Mouse (Mus musculus): ENCODE measurements around the gene Timp3. TPM values are rescaled to one million over a fixed set of nuclear protein-coding genes. Genes with fewer than 3 reads are reported as not detected.
"Not testable (repeated sequence)": the region's sequence is repeated elsewhere in the genome, so short reads cannot be mapped to it uniquely, and the experiment has no call there.

Timp3 gene
- total RNA-seq, 2 experiments from 2014 or later: 63.7 to 64.9 TPM

- no peak overlapping the region for H3K27ac ChIP-seq
- no peak for DNase-seq (ENCODE audit: extremely low spot score in 1 of 2, low spot score in 2 of 2)
- intact Hi-C loops (cut with DNase I): no loop called here
- TF ChIP-seq CTCF (IDR thresholded peaks at IDR 0.05): no peak
- H3K4me3 ChIP-seq: no peak overlapping the region
Measured at GRCm38 (mm10) chr10:86363669-86364309, 63.6 kb downstream of the Timp3 start.

DNA sequence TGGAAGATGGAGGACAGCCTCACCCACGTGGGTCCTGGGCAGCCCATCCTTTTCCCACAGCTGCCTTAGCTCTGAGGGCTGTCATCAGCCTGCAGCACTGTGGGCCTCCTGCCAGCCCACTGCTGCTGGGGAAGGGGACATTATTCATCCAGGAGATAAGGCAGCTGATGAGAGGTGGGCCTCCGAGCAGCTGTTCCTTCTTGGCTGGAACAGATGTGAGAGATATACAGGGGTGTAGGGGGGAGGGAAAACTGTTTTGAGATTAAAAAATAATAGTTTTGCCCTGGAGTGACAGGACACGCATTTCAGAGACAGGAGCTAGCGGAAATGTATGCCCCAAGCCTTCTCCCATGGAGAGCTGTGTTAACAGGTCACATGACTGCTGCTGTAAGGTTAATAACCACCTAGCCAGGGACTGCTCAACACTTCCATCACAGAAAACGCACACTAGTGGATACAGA, 65.5 kb downstream of the Timp3 start:
- Histone ChIP-seq H3K4me3 (no peak overlapping the region), H3K27ac (no peak overlapping the region)
- no peak for DNase-seq (ENCODE audit: extremely low spot score in 1 of 2, low spot score in 2 of 2)
- no peak for TF ChIP-seq CTCF (IDR thresholded peaks at IDR 0.05)
- intact Hi-C loops (cut with DNase I): no loop called here

- Histone ChIP-seq H3K27ac (no peak overlapping the region), H3K4me3 (no peak overlapping the region)
- intact Hi-C loops (cut with DNase I): no loop called here
- no peak for DNase-seq (ENCODE audit: extremely low spot score in 1 of 2, low spot score in 2 of 2)
- no peak for TF ChIP-seq CTCF (IDR thresholded peaks at IDR 0.05)
Measured at GRCm38 (mm10) chr10:86367346-86367745, 67.2 kb downstream of the Timp3 start.

- no peak for TF ChIP-seq CTCF (IDR thresholded peaks at IDR 0.05)
- intact Hi-C loops (cut with DNase I): no loop called here
Measured at GRCm38 (mm10) chr10:86368811-86369210, 68.6 kb downstream of the Timp3 start.

DNA sequence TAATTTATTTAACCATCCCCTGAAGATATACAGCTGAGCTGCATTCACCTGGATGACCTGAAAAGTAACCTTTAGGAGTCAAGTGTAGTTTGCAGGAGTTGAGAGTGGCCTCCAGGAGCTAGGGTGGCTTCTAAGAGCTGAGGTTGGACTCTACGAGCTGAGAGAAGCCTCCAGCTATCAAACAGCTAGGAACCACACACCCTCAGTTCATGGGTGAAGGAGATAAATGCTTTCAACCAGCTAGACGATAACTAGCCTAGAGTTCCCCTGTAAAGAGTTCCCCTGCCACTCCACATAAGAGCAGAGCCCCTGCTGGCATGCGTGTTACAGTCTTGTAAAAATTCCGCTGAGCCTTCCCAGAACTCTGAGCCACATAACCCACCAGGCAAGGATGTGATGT, 69.2 kb downstream of the Timp3 start:
- intact Hi-C loops (cut with DNase I): no loop called here
- DNase-seq (ENCODE audit: extremely low spot score in 1 of 2, low spot score in 2 of 2): no peak
- Histone ChIP-seq H3K4me3 (no peak overlapping the region), H3K27ac (no peak overlapping the region)
- TF ChIP-seq CTCF (IDR thresholded peaks at IDR 0.05): no peak

More at GRCm38 (mm10) chr10:86368811-86369210, 68.6 kb downstream of the Timp3 start:
- H3K4me3 ChIP-seq: no peak overlapping the region
- no peak overlapping the region for H3K27ac ChIP-seq
- DNase-seq (ENCODE audit: extremely low spot score in 1 of 2, low spot score in 2 of 2): no peak

GRCm38 (mm10) chr10:86371561-86371960, 71.4 kb downstream of the Timp3 start:
- no peak overlapping the region for H3K4me3 ChIP-seq
- no peak overlapping the region for H3K27ac ChIP-seq
- DNase-seq (ENCODE audit: extremely low spot score in 1 of 2, low spot score in 2 of 2): no peak
- no peak for TF ChIP-seq CTCF (IDR thresholded peaks at IDR 0.05)
- intact Hi-C loops (cut with DNase I): no loop called here

DNA sequence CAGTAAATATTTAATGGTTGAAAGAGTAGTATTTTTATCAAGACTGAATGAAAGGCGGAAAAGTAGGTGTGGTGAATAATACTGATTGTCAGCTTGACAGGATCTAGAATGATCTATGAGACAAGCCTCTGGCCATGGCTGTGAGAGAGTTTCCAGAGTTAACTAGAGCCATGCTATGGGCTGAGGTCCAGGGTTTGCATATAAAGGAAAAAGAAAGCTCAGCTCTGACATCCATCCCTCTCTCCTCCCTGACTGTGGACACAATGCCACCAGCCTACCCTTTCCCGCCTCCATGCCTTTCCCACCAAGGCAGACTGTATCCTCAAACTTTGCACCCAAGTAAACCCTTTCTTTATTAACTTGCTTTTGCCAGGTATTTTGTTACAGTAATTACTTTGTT, 73.9 kb downstream of the Timp3 start:
- no peak overlapping the region for H3K4me3 ChIP-seq
- DNase-seq (ENCODE audit: extremely low spot score in 1 of 2, low spot score in 2 of 2): no peak
- TF ChIP-seq CTCF (IDR thresholded peaks at IDR 0.05): no peak
- no peak overlapping the region for H3K27ac ChIP-seq
- intact Hi-C loops (cut with DNase I): no loop called here

GRCm38 (mm10) chr10:86375903-86376302, 75.7 kb downstream of the Timp3 start:
- no peak for DNase-seq (ENCODE audit: extremely low spot score in 1 of 2, low spot score in 2 of 2)
- TF ChIP-seq CTCF (IDR thresholded peaks at IDR 0.05): no peak
- Histone ChIP-seq H3K27ac (no peak overlapping the region), H3K4me3 (no peak overlapping the region)
- intact Hi-C loops (cut with DNase I): no loop called here

- intact Hi-C loops (cut with DNase I): no loop called here
- no peak for TF ChIP-seq CTCF (IDR thresholded peaks at IDR 0.05)
- H3K27ac ChIP-seq: no peak overlapping the region
- no peak overlapping the region for H3K4me3 ChIP-seq
- no peak for DNase-seq (ENCODE audit: extremely low spot score in 1 of 2, low spot score in 2 of 2)
Measured at GRCm38 (mm10) chr10:86376392-86377185, 76.4 kb downstream of the Timp3 start.

DNA sequence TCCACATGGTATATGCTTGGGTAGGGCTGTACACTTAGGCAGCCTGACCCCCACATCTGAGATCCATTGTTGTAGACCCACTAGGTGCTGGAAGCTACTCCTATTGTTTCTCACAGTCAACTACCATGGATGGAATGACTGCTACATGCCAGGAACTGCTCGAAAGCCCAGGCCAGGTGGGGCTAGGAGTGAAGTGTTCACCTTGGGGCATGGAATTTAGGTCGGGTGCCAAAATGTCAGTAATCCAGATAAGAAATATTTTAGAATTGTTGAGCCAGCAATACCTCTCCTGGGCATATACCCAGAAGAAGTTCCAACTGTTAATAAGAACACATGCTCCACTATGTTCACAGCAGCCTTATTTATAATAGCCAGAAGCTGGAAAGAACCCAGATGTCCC, 78.6 kb downstream of the Timp3 start:
- intact Hi-C loops (cut with DNase I); H3K27ac ChIP-seq; H3K4me3 ChIP-seq; DNase-seq (ENCODE audit: extremely low spot score in 1 of 2, low spot score in 2 of 2): not testable (repeated sequence)

DNA sequence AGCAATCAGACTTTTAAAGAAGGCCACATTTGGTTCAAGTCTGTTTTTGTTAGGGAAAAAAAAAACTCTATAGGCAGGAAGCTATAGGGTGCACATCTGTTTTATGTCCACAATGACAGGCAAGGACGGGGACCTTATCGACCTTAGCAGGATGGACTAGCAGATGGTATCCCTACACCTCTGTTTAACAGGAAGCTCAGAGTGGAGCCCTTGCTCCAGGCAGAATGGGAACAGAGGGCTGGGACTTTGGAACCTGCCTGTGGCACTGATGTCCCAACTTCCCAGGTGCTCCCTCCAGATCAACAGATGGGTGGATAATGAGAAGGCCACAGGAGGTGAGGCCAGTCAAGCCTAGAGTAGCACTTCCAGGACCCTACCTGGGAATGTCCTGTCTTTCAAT, 80.5 kb downstream of the Timp3 start:
- no peak for TF ChIP-seq CTCF (IDR thresholded peaks at IDR 0.05)
- no peak for DNase-seq (ENCODE audit: extremely low spot score in 1 of 2, low spot score in 2 of 2)
- intact Hi-C loops (cut with DNase I): no loop called here

DNA sequence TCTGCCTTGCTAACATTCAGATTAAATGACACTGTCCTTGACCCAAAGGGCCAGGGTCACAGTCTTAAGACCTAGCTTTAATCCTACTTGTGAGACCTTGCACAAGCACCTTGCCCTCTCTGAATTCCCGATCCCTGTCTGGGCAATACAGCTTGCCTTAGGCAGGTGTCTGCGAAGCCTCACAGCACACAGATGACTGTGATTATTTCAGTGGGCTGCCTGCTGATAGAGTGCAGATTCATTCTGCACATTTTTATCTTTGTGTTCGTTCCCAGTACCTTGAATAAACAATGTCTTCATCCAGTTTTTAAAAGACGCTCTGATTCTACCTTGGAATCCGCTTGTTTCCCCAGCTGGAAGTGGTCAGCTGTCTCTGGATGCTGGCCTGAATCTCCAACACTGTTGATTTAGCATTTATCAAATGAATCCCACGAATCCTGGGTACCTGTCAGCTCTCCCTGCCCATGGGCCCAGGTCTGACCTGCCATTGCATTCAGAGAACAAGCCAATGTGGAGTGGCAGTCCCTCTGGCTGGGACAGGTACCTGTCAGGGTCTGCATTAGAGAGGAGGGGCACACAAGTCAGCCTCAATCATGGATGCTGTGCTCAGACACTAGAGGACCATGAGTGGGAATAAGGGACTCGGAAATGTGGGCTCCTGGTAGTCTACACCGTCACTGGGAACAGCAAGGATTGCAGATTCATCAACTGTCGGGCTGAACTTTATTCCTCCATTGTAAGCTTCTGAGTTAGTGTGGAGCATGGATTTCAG, 81.2 kb downstream of the Timp3 start:
- H3K27ac ChIP-seq: no peak overlapping the region
- intact Hi-C loops (cut with DNase I): no loop called here
- no peak for TF ChIP-seq CTCF (IDR thresholded peaks at IDR 0.05)

More for the DNA sequence above, 80.5 kb downstream of the Timp3 start:
- Histone ChIP-seq H3K4me3 (no peak overlapping the region), H3K27ac (no peak overlapping the region)

More for the DNA sequence above, 81.2 kb downstream of the Timp3 start:
- DNase-seq (ENCODE audit: extremely low spot score in 1 of 2, low spot score in 2 of 2): no peak
- H3K4me3 ChIP-seq: no peak overlapping the region
